Comparison of ENCODE assay signal across 7 mouse cellular contexts in genomic region chr11:22973599-22973998, GRCm38 (mm10). TPM values are rescaled to one million over a fixed set of nuclear protein-coding genes. Genes with fewer than 3 reads are reported as not detected.
A peak's percentile ranks its signal among the peaks of the same experiment; 100 is the strongest.
DNase-seq lines count a peak whose midpoint lies in the region; ATAC-seq and TF ChIP-seq lines count a peak whose summit lies in the region.

No protein-coding gene starts in this region.

- peak overlapping the region; percentile 71 for H3K9ac ChIP-seq in embryonic facial prominence, embryonic 13.5 days
- H3K9ac ChIP-seq in intestine, embryonic 15.5 days = peak overlapping the region; percentile 49; the same call in 1 of the 2 replicates
- H3K9ac ChIP-seq in midbrain, postnatal 0 days (replicated peaks; ENCODE audit: low read length, poor library complexity, severe bottlenecking) = peak overlapping the region; percentile 53; the same call in 1 of the 2 replicates

- H3K27ac ChIP-seq in embryonic facial prominence, embryonic 13.5 days = peak overlapping the region; percentile 71
- peak overlapping the region; percentile 79 for H3K27ac ChIP-seq in intestine, embryonic 15.5 days
- peak overlapping the region; percentile 69 for H3K27ac ChIP-seq in midbrain, postnatal 0 days (ENCODE audit: low read depth, low read length)

- no peaks in the 10 kb centered on the region for H3K27me3 ChIP-seq in embryonic facial prominence, embryonic 13.5 days
- H3K27me3 ChIP-seq in intestine, embryonic 15.5 days (replicated peaks) = no peaks in the 10 kb centered on the region
- H3K27me3 ChIP-seq in midbrain, postnatal 0 days (ENCODE audit: insufficient read depth, low read length) = no peaks in the 10 kb centered on the region

- WGBS in embryonic facial prominence, embryonic 13.5 days = 51% methylated on average over 14 of the region's 14 CpGs
- 42% methylated on average over 14 of the region's 14 CpGs for WGBS in intestine, embryonic 15.5 days
- WGBS in midbrain, postnatal 0 days = 53% methylated on average over 14 of the region's 14 CpGs

- no peak for ATAC-seq in embryonic facial prominence, embryonic 13.5 days (ENCODE audit: insufficient number of reproducible peaks, insufficient read depth, low FRiP score, low TSS enrichment, low read depth)
- ATAC-seq in intestine, embryonic 15.5 days = peak; percentile 36; the same call in 1 of the 2 replicates
- ATAC-seq in midbrain, postnatal 0 days (ENCODE audit: low FRiP score) = no peak

- peaks cover 21% of the 10 kb centered on the region for H3K4me1 ChIP-seq in embryonic facial prominence, embryonic 13.5 days
- H3K4me1 ChIP-seq in intestine, embryonic 15.5 days (replicated peaks) = peaks cover 4% of the 10 kb centered on the region; the same call in 1 of the 2 replicates
- 0 out of 2 replicates have a peak, but pooled peaks cover 2% of the 10 kb centered on the region for H3K4me1 ChIP-seq in midbrain, postnatal 0 days (ENCODE audit: insufficient read depth, low read length)

- TF ChIP-seq CTCF in midbrain, postnatal 0 days (IDR thresholded peaks at IDR 0.05) = no peak

- H3K9me3 ChIP-seq in embryonic facial prominence, embryonic 13.5 days = peaks cover 32% of the 10 kb centered on the region
- no peaks in the 10 kb centered on the region for H3K9me3 ChIP-seq in intestine, embryonic 15.5 days
- 0 out of 2 replicates have a peak, but pooled peaks cover 3% of the 10 kb centered on the region for H3K9me3 ChIP-seq in midbrain, postnatal 0 days (ENCODE audit: low read length)

- DNase-seq in right cerebral cortex, adult 2 months (ENCODE audit: low spot score in 2 of 2) = peak; percentile 42 to 48
- DNase-seq in right cerebral cortex, postnatal 10 days (ENCODE audit: low spot score in 2 of 2) = no peak
- no peak for DNase-seq in midbrain, postnatal 0 days (ENCODE audit: low spot score)
- DNase-seq in ovary, postnatal 10 days (ENCODE audit: low spot score) = no peak
- no peak for DNase-seq in left cerebral cortex, adult 11 months (ENCODE audit: low spot score)

- peak overlapping the region; percentile 60 for H3K4me3 ChIP-seq in embryonic facial prominence, embryonic 13.5 days
- H3K4me3 ChIP-seq in intestine, embryonic 15.5 days (replicated peaks) = peak overlapping the region; percentile 52
- H3K4me3 ChIP-seq in midbrain, postnatal 0 days (ENCODE audit: low read depth, low read length) = peak overlapping the region; percentile 58

- H3K4me2 ChIP-seq in embryonic facial prominence, embryonic 13.5 days = peak overlapping the region; percentile 57
- H3K4me2 ChIP-seq in intestine, embryonic 15.5 days (replicated peaks) = peak overlapping the region; percentile 59
- H3K4me2 ChIP-seq in midbrain, postnatal 0 days (ENCODE audit: low read depth, low read length, poor library complexity, severe bottlenecking) = peak overlapping the region; percentile 53

- peaks cover 61% of the 10 kb centered on the region for H3K36me3 ChIP-seq in embryonic facial prominence, embryonic 13.5 days
- peaks cover 3% of the 10 kb centered on the region; the same call in 1 of the 2 replicates for H3K36me3 ChIP-seq in intestine, embryonic 15.5 days
- H3K36me3 ChIP-seq in midbrain, postnatal 0 days (ENCODE audit: insufficient read depth, low read length) = 0 out of 2 replicates have a peak, but pooled peaks cover 6% of the 10 kb centered on the region

RNA-seq across cellular contexts. Expression of gene Zrsr1, which starts 1.8 kb away (rescaled TPM):
- polyA plus RNA-seq in embryonic facial prominence, embryonic 13.5 days (2015; fragmentation: Nextera tagmentation; extraction: Ambion mirVana) = 4.0 and 4.8 TPM in 2 replicates
- polyA plus RNA-seq in intestine, embryonic 15.5 days (2015; fragmentation: Nextera tagmentation; extraction: Ambion mirVana) = 2.4 and 2.9 TPM in 2 replicates
- 21.2 and 23.6 TPM in 2 replicates for total RNA-seq in midbrain, postnatal 0 days (2014; rRNA removed)
- 7.1 and 8.4 TPM in 2 replicates for polyA plus RNA-seq in midbrain, postnatal 0 days (2015; fragmentation: Nextera tagmentation; extraction: Ambion mirVana)

RNA-seq across cellular contexts. Expression of gene Gm28048, which starts 8.3 kb away (rescaled TPM):
- 8.6 and 12.3 TPM in 2 replicates for polyA plus RNA-seq in embryonic facial prominence, embryonic 13.5 days (2015; fragmentation: Nextera tagmentation; extraction: Ambion mirVana)
- polyA plus RNA-seq in intestine, embryonic 15.5 days (2015; fragmentation: Nextera tagmentation; extraction: Ambion mirVana) = 13.1 and 16.2 TPM in 2 replicates
- 2.5 TPM in 1 of 2 replicates, not detected in the other for total RNA-seq in midbrain, postnatal 0 days (2014; rRNA removed)
- polyA plus RNA-seq in midbrain, postnatal 0 days (2015; fragmentation: Nextera tagmentation; extraction: Ambion mirVana) = 2.7 and 3.3 TPM in 2 replicates

RNA-seq across cellular contexts. Expression of gene Commd1, which starts 8.6 kb away (rescaled TPM):
- 387 and 398 TPM in 2 replicates for polyA plus RNA-seq in embryonic facial prominence, embryonic 13.5 days (2015; fragmentation: Nextera tagmentation; extraction: Ambion mirVana)
- polyA plus RNA-seq in intestine, embryonic 15.5 days (2015; fragmentation: Nextera tagmentation; extraction: Ambion mirVana) = 375 and 384 TPM in 2 replicates
- 20.3 and 23.5 TPM in 2 replicates for total RNA-seq in midbrain, postnatal 0 days (2014; rRNA removed)
- polyA plus RNA-seq in midbrain, postnatal 0 days (2015; fragmentation: Nextera tagmentation; extraction: Ambion mirVana) = 218 and 221 TPM in 2 replicates

RNA-seq across cellular contexts. Expression of gene Cct4, which starts 16.7 kb away (rescaled TPM):
- polyA plus RNA-seq in embryonic facial prominence, embryonic 13.5 days (2015; fragmentation: Nextera tagmentation; extraction: Ambion mirVana) = 285 and 289 TPM in 2 replicates
- 256 and 268 TPM in 2 replicates for polyA plus RNA-seq in intestine, embryonic 15.5 days (2015; fragmentation: Nextera tagmentation; extraction: Ambion mirVana)
- total RNA-seq in midbrain, postnatal 0 days (2014; rRNA removed) = 139 and 213 TPM in 2 replicates
- polyA plus RNA-seq in midbrain, postnatal 0 days (2015; fragmentation: Nextera tagmentation; extraction: Ambion mirVana) = 227 and 230 TPM in 2 replicates

RNA-seq across cellular contexts. Expression of gene Fam161a, which starts 33.7 kb away (rescaled TPM):
- polyA plus RNA-seq in embryonic facial prominence, embryonic 13.5 days (2015; fragmentation: Nextera tagmentation; extraction: Ambion mirVana) = 3.6 and 3.7 TPM in 2 replicates
- 1.5 and 1.8 TPM in 2 replicates for polyA plus RNA-seq in intestine, embryonic 15.5 days (2015; fragmentation: Nextera tagmentation; extraction: Ambion mirVana)
- total RNA-seq in midbrain, postnatal 0 days (2014; rRNA removed) = 4.6 and 5.4 TPM in 2 replicates
- polyA plus RNA-seq in midbrain, postnatal 0 days (2015; fragmentation: Nextera tagmentation; extraction: Ambion mirVana) = 4.2 and 6.1 TPM in 2 replicates

Comparison
In these comparisons a context has a peak if more than half of its experiments do, and no peak if none do; other contexts are left out.
1. DNase-seq: peak in right cerebral cortex, adult 2 months (2 of 2); none in right cerebral cortex, postnatal 10 days (0 of 2), midbrain, postnatal 0 days (single experiment), ovary, postnatal 10 days (single experiment) and left cerebral cortex, adult 11 months (single experiment).
2. Peak in every context shown above with its lines, with median percentiles within 50 percentile points of each other: H3K27ac ChIP-seq, H3K4me2 ChIP-seq, H3K4me3 ChIP-seq and H3K9ac ChIP-seq.